Mouse (Mus musculus): ENCODE results near the gene Inpp4b.

DNA sequence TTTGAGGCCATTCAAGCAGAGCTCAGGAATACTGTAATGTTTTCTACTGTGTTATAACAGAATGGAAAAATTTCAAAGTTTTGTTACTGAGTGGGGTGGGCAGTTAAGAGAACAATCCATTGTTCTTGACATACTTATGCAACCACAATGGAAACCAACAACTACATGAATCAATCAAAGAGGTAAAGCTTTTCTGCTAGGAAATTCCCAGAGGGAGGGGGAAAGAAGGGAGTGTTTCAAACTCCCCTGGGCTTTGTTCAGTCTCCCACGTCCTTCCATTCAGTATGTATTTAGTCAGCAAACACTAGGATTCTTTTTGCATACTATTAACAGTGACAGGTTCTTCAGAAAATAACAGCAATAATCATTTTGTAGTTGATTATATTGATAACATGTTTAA, 517.4 kb downstream of the Inpp4b start:
- TF ChIP-seq CTCF (IDR thresholded peaks at IDR 0.05; ENCODE audit: extremely low read depth, insufficient read depth, low read length) (no peak), POLR2A (IDR thresholded peaks at IDR 0.05; ENCODE audit: extremely low read depth, insufficient read depth, low read length) (no peak)

All from cortical plate, adult 2 months (tissue).